Mouse (Mus musculus): Measurements from ENCODE around the gene Gsk3a.

Gene Gsk3a

GRCm38 (mm10) chr7:25250141-25250972, 12.7 kb upstream of the Gsk3a start, which contains the start of gene Erf:
Gene Erf (minus strand): TSS chr7:25250761.
- in situ Hi-C loops (cut with MboI, MseI), result no loop called here

GRCm38 (mm10) chr7:25249314-25250140, 11.9 kb upstream of the Gsk3a start:
- in situ Hi-C loops (cut with MboI, MseI), result no loop called here

- in situ Hi-C loops (cut with MboI, MseI), result no loop called here
These were observed 11.2 kb upstream of the Gsk3a start for GRCm38 (mm10) chr7:25248846-25249313.

- in situ Hi-C loops (cut with MboI, MseI), result no loop called here
These were observed 10.5 kb upstream of the Gsk3a start for GRCm38 (mm10) chr7:25248018-25248647.

- in situ Hi-C loops (cut with MboI, MseI), result no loop called here
These were observed 9.8 kb upstream of the Gsk3a start for GRCm38 (mm10) chr7:25247498-25247897.

- in situ Hi-C loops (cut with MboI, MseI), result no loop called here
These were observed 9.1 kb upstream of the Gsk3a start for GRCm38 (mm10) chr7:25246759-25247137.

- in situ Hi-C loops (cut with MboI, MseI), result no loop called here
These were observed 8.6 kb upstream of the Gsk3a start for GRCm38 (mm10) chr7:25246079-25246758.

GRCm38 (mm10) chr7:25244562-25245369, 7.1 kb upstream of the Gsk3a start:
- in situ Hi-C loops (cut with MboI, MseI), result no loop called here

GRCm38 (mm10) chr7:25243361-25243760, 5.7 kb upstream of the Gsk3a start:
- in situ Hi-C loops (cut with MboI, MseI), result no loop called here

GRCm38 (mm10) chr7:25241062-25241461, 3.4 kb upstream of the Gsk3a start:
- in situ Hi-C loops (cut with MboI, MseI), result no loop called here

- in situ Hi-C loops (cut with MboI, MseI), result no loop called here
These were observed 3.0 kb upstream of the Gsk3a start for GRCm38 (mm10) chr7:25240631-25241030.

- in situ Hi-C loops (cut with MboI, MseI), result no loop called here
These were observed 1.4 kb upstream of the Gsk3a start for GRCm38 (mm10) chr7:25238829-25239623.

- in situ Hi-C loops (cut with MboI, MseI), result no loop called here
These were observed 510 bp upstream of the Gsk3a start for GRCm38 (mm10) chr7:25238015-25238706.

- in situ Hi-C loops (cut with MboI, MseI), result no loop called here
These were observed 2.1 kb downstream of the Gsk3a start for GRCm38 (mm10) chr7:25235526-25235925.

- in situ Hi-C loops (cut with MboI, MseI), result no loop called here
These were observed 4.6 kb downstream of the Gsk3a start for GRCm38 (mm10) chr7:25233061-25233460.

GRCm38 (mm10) chr7:25232101-25232648, 5.5 kb downstream of the Gsk3a start:
- in situ Hi-C loops (cut with MboI, MseI), result no loop called here

GRCm38 (mm10) chr7:25230690-25231285, 6.9 kb downstream of the Gsk3a start:
- in situ Hi-C loops (cut with MboI, MseI), result no loop called here

GRCm38 (mm10) chr7:25227523-25228300, 9.9 kb downstream of the Gsk3a start:
- in situ Hi-C loops (cut with MboI, MseI), result no loop called here

All from T-helper 2 cell (primary cell).